Mouse (Mus musculus) kidney, postnatal 0 days (tissue): ENCODE measurements at regions not wholly inside any gene's neighbourhood (a gene's known extent, or its start where the extent isn't known, plus 50 kb on each side); places are given as distances from the start of the nearest gene placed in this dataset.

Source experiments
- ATAC-seq: fragments of 200-750 bp; cut with Nextera tagmentation; replicated peaks from 2 replicates; pipeline ENCODE4 v1.8.0; 2017; ENCODE audit warnings: low read depth, moderate number of reproducible peaks, moderate TSS enrichment, moderate library complexity; ENCODE audit not compliant: low FRiP score
- DNase-seq: peaks from one replicate; pipeline ENCODE4 v3.0.0-alpha.2; 2016; ENCODE audit warnings: low spot score
- H3K27ac ChIP-seq: fragments of 300-500 bp; sonication (generic); 2 replicates; pipeline ENCODE4 v1.5.1; 2014; ENCODE audit warnings: mild to moderate bottlenecking
- H3K27me3 ChIP-seq: fragments of 300-500 bp; sonication (generic); 2 replicates; pipeline ENCODE4 v1.6.1; 2014; ENCODE audit warnings: low read length, mixed read lengths; ENCODE audit not compliant: insufficient read depth
- H3K36me3 ChIP-seq: fragments of 300-500 bp; sonication (generic); 2 replicates; pipeline ENCODE4 v1.6.1; 2014; ENCODE audit warnings: low read length, mixed read lengths; ENCODE audit not compliant: insufficient read depth
- H3K4me1 ChIP-seq: fragments of 300-500 bp; sonication (generic); replicated peaks from 2 replicates; pipeline ENCODE4 v1.6.1; 2014; ENCODE audit warnings: antibody characterized with exemption, low read length, mixed read lengths; ENCODE audit not compliant: insufficient read depth
- H3K4me2 ChIP-seq: fragments of 300-500 bp; sonication (generic); 2 replicates; pipeline ENCODE4 v1.6.1; 2014; ENCODE audit warnings: mild to moderate bottlenecking, low read length, moderate library complexity, mixed read lengths
- H3K4me3 ChIP-seq: fragments of 300-500 bp; sonication (generic); replicated peaks from 2 replicates; pipeline ENCODE4 v1.5.1; 2014; ENCODE audit warnings: low read depth, low read length
- H3K9ac ChIP-seq: fragments of 300-500 bp; sonication (generic); 2 replicates; pipeline ENCODE4 v1.6.1; 2014; ENCODE audit warnings: low read depth, low read length
- H3K9me3 ChIP-seq: fragments of 300-500 bp; sonication (generic); replicated peaks from 2 replicates; pipeline ENCODE4 v1.6.1; 2016; ENCODE audit warnings: low read length, inconsistent platforms, mixed read lengths
- CTCF ChIP-seq: IDR thresholded peaks from 2 replicates; pipeline ENCODE4 v1.5.1; 2016; ENCODE audit warnings: antibody characterized with exemption, low read depth, mild to moderate bottlenecking, moderate library complexity
- WGBS: fragments of 180-500 bp; shearing (Covaris S2); extraction: QIAGEN DNeasy Blood & Tissue Kit; methylation state at CpG from one replicate; pipeline ENCODE4 v1.1.7; 2014; 5-methylcytosine and 5-hydroxymethylcytosine counted together

DNA sequence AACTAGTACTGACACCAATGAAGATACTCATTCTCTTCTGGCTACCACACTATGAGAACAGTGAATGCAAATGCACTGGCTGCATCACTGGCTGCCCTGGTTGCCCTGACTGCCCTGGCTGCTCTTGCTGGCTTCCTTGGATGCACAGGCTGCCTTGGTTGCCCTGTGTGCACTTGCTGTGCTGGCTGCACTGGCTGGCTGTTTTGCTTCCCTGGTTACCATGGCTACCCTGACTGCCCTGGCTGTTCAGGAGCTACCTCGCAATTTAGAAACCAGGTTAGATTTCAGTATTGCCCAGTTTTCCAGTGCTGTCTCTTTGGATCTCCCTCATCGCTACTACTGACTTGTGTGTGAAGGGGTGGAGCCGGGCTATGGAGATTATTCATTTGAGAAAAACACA is 175.7 kb downstream of the Fat4 start:
- Histone ChIP-seq H3K4me2 (no peak overlapping the region), H3K36me3 (no peaks in the 10 kb centered on the region), H3K4me1 (no peaks in the 10 kb centered on the region), H3K9me3 (no peaks in the 10 kb centered on the region), H3K27me3 (no peaks in the 10 kb centered on the region), H3K9ac (no peak overlapping the region), H3K27ac (no peak overlapping the region), H3K4me3 (no peak overlapping the region)
- DNase-seq (no peak), ATAC-seq (no peak)
- WGBS: 62% methylated on average over 3 of the region's 3 CpGs
- TF ChIP-seq CTCF: no peak

DNA sequence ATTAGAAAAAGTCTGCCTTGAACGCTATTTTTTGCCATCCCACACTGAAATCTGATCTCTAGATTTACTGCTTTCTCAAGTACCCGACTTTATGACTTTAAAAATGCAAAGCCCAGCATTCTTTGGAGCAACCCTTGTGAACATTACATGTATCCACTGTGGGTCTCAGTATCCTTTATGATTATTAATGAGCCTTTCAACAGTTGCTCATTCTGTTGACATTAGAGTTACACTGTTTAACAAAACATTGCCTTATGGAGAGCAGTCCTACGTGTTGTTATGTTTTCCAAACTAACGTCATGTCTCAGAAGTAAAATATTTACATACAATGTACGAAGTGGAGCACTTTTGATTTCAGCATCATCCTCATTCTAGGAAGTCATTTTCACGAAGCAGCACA is 178.7 kb downstream of the Fat4 start:
- no peaks in the 10 kb centered on the region for H3K4me1 ChIP-seq
- no peaks in the 10 kb centered on the region for H3K36me3 ChIP-seq
- H3K4me3 ChIP-seq: no peak overlapping the region
- ATAC-seq (no peak), DNase-seq (no peak)
- 38% methylated on average over 6 of the region's 6 CpGs for WGBS
- no peak for TF ChIP-seq CTCF
- no peak overlapping the region for H3K4me2 ChIP-seq
- no peak overlapping the region for H3K27ac ChIP-seq
- no peaks in the 10 kb centered on the region for H3K27me3 ChIP-seq
- H3K9me3 ChIP-seq: no peaks in the 10 kb centered on the region
- no peak overlapping the region for H3K9ac ChIP-seq

- Histone ChIP-seq H3K36me3 (no peaks in the 10 kb centered on the region), H3K9ac (no peak overlapping the region), H3K27me3 (no peaks in the 10 kb centered on the region), H3K4me2 (no peak overlapping the region), H3K9me3 (no peaks in the 10 kb centered on the region), H3K27ac (no peak overlapping the region), H3K4me3 (no peak overlapping the region), H3K4me1 (no peaks in the 10 kb centered on the region)
- no peak for DNase-seq
- no peak for ATAC-seq
- no peak for TF ChIP-seq CTCF
Measured at GRCm38 (mm10) chr3:39069011-39069410, 182.3 kb downstream of the Fat4 start.

- Histone ChIP-seq H3K27ac (no peak overlapping the region), H3K9me3 (no peaks in the 10 kb centered on the region), H3K4me1 (no peaks in the 10 kb centered on the region), H3K4me3 (no peak overlapping the region), H3K36me3 (no peaks in the 10 kb centered on the region), H3K27me3 (no peaks in the 10 kb centered on the region), H3K4me2 (no peak overlapping the region), H3K9ac (no peak overlapping the region)
- DNase-seq (no peak), ATAC-seq (no peak)
- 79% methylated on average over 4 of the region's 4 CpGs for WGBS
- TF ChIP-seq CTCF: no peak
Measured at GRCm38 (mm10) chr3:39082678-39083270, 196.0 kb downstream of the Fat4 start.

GRCm38 (mm10) chr3:39088948-39089347 is 202.2 kb downstream of the Fat4 start:
- Histone ChIP-seq H3K9ac (no peak overlapping the region), H3K9me3 (no peaks in the 10 kb centered on the region), H3K36me3 (no peaks in the 10 kb centered on the region), H3K27me3 (no peaks in the 10 kb centered on the region), H3K27ac (no peak overlapping the region), H3K4me3 (no peak overlapping the region), H3K4me2 (no peak overlapping the region), H3K4me1 (no peaks in the 10 kb centered on the region)
- no peak for ATAC-seq
- no peak for TF ChIP-seq CTCF
- WGBS: 89% methylated on average over 4 of the region's 4 CpGs
- DNase-seq: no peak

- no peaks in the 10 kb centered on the region for H3K9me3 ChIP-seq
- H3K4me3 ChIP-seq: no peak overlapping the region
- H3K27me3 ChIP-seq: no peaks in the 10 kb centered on the region
- H3K36me3 ChIP-seq: no peaks in the 10 kb centered on the region
- no peaks in the 10 kb centered on the region for H3K4me1 ChIP-seq
- TF ChIP-seq CTCF: no peak
- ATAC-seq (no peak), DNase-seq (no peak)
- no peak overlapping the region for H3K4me2 ChIP-seq
- no peak overlapping the region for H3K27ac ChIP-seq
- H3K9ac ChIP-seq: no peak overlapping the region
- 69% methylated on average over 3 of the region's 3 CpGs for WGBS
Measured at GRCm38 (mm10) chr3:39102324-39102723, 215.6 kb downstream of the Fat4 start.

GRCm38 (mm10) chr3:39109756-39110392 is 223.1 kb downstream of the Fat4 start:
- DNase-seq (no peak), ATAC-seq (no peak)
- WGBS: 83% methylated on average over 5 of the region's 5 CpGs
- Histone ChIP-seq H3K4me1 (no peaks in the 10 kb centered on the region), H3K36me3 (no peaks in the 10 kb centered on the region), H3K27me3 (no peaks in the 10 kb centered on the region), H3K4me3 (no peak overlapping the region), H3K4me2 (no peak overlapping the region), H3K27ac (no peak overlapping the region), H3K9ac (no peak overlapping the region), H3K9me3 (no peaks in the 10 kb centered on the region)
- TF ChIP-seq CTCF: no peak
